Mouse (Mus musculus): Measurements from ENCODE around the gene Mmachc.
"Not testable (repeated sequence)": the region's sequence is repeated elsewhere in the genome, so short reads cannot be mapped to it uniquely, and the experiment has no call there.

Gene Mmachc

DNA sequence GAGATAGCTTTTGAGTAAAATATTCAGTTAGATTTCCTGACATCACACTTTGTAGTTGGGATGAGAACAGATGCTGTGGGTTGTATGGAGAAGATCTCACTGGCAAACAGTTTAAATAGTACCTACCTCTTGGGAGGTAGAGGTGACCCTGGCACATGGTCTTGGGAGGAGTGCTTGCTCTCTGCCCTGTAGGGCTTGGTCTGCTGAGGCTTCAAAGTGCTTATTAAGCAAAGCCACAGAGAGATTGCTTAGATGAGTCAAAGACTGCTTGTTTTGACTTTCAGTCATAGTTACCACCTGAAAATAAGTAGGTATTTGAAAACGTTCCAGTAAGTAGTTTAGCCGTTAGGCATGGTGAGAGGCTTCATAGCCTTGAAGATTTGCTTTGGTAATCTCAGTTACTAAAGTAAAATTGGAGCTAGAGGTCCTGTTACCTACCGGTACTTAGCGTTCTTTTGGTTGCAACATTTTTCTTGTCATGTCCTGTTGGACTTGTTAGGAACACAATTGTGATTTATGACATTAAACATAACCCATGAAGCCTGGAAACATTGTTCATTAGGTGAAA, 18.8 kb downstream of the Mmachc start:
- no peak for DNase-seq

DNA sequence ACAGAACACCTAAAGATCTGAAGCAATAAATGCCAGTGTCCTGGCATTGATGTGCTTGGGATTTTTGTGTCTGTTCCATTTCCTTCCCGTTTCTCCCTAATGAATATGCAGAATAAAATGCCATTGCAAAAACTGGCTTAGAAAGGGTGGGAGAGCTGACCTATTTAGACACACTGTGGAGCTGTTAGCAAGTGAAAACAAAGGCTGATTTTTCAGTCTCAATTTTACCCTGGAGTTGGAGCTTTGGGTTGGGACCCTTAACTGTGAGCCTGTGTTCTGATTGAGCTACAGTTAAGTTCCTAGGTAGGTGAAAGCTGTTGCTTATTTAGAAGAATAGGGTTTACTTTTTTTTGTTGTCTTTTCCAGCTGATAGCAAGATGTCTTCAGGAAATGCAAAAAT, 21.2 kb downstream of the Mmachc start:
- DNase-seq: no peak

DNA sequence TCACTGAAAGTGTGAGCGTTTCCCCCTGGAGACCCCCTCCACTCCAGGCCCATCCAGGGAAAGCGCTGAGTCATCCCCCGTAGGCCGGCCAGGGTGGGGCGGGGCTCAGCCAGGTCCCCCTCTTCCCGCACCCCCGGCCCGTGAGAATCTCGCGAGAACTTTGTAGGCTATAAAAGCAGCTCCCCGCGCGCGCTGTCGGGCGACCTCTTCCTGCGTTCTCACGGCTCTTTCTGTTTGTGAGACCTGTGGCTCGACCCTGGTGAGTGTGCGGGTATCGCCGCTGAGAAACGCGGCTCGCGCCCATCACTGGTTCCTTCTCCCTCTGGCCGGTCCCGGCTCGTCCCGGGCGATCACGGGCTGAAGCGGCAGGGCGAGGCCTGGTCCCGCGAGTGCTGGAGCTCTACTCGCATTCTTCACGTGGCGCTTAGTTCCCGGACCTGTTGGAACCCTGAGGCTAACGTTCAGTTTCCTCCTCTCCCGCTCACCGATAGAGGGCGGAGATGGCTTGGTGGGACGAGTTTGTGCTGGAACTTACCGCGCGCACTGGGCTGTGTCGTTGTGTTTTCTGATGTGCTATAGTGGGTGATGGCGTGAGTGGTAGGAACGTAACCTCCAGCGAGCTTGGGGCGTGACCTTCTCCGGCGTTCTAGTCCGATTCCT, 22.7 kb downstream of the Mmachc start, which contains the start of gene Prdx1:
Gene Prdx1 (plus strand): TSS at position 143 of the 660 bp plus-strand sequence.
- peak; percentile 96 to 98 for DNase-seq

DNA sequence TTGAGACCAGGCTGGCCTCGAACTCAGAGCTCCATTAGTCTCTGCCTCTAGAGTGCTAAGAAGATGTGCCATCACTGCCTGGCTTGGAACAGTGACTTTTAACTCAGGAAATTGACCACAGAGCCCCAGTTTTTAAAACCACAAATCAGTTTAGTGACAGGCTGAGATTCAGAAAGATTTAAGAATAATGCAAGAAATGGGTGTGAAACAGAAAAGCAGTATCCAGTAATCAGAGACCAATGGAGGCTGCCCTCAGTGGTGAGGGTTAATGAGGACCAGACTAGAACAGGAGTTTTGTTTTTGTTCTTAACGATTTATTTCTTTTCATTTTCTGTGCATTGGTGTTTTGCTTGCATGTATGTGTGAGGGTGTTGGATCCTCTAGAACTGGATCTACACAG, 23.5 kb downstream of the Mmachc start:
- DNase-seq: no peak

DNA sequence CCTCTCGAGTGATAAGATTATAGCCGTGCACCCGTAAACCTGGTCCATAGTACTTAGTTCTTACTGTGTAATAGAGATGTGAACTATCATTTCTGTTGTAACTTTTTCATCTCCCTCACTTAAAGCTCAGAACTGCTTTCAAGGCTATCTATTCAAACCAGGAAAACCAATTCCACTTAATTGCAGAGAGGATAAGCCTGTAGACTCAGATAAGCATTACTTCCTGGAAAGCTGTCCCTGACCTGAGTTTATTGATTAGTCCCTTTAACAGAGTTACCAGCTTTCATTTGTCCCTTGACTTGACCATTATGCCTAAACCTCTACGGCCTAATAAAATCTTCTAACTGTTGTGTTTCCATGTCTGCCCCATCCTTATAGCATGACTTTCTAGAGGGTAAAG, 24.2 kb downstream of the Mmachc start:
- DNase-seq: no peak

DNA sequence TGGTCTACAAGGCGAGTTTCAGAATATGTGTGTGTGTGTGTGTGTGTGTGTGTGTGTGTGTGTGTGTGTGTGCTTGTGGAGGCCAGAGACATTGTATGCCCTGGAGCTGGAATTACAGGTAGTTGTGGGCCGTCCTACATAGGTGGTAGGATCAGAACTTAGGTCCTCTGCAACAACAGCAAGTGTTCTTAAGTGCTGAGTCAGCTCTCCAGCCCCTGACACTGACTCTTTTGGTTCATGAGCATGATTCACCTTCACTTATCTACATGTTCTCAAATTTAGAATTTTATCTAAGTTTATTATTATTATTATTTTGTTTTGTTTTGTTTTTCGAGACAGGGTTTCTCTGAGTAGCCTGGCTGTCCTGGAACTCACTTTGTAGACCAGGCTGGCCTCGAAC, 27.7 kb downstream of the Mmachc start:
- DNase-seq: not testable (repeated sequence)

DNA sequence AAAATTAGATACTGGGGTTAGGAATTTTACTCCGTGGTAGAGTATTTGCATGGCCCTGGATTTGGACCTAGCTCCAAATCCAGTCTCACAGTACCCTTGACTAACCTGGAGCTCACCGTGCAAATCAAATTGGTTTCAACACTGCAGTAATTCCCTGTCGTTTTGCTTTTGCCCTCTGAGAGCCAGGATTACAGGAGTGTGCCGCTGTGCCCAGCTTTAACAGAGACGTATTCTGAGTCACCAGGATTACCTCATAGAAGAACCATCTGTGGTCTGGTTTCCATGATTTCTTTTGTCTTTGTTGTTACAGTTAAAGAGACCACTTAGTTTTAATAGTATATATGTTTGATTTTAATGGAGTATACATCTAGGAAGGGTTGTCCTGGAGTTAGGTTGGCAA, 29.1 kb downstream of the Mmachc start:
- DNase-seq: no peak

DNA sequence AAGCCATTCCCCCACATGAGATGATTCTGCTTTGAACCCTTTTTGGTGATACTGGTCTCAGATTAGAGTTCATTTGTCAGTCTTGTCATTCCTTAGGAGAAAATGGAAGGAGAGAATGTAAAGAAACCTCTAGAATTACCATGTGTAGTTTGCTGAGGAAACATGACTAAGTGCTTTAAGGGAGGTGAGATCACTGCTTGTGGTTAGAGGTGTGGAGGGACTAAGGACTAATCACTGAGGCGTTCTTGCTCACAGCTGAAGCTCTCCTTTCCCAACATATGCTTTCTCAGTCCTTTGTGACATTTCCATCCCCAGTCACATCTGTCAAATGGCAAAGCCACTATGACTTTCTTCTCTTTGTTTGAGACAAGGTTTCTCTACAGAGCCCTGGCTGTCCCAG, 30.4 kb downstream of the Mmachc start:
- no peak for DNase-seq

DNA sequence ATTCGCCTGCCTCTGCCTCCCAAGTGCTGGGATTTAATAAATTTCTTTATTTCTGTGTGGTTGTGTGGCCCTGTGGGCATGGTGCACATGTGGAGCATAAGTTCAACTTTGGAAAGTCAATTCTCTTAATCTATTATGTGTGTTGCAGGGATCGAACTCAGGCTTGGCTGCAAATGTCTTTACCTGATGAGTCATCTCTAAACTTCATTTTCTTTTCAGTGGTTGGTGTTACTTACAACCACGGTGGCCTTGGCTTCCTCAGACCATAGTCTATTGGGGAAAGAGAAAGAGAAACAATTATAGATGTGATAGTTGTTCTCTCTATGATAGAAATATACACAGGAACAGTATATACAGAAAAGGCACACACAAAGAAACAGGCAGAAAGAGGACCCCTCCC, 32.2 kb downstream of the Mmachc start:
- no peak for DNase-seq

DNA sequence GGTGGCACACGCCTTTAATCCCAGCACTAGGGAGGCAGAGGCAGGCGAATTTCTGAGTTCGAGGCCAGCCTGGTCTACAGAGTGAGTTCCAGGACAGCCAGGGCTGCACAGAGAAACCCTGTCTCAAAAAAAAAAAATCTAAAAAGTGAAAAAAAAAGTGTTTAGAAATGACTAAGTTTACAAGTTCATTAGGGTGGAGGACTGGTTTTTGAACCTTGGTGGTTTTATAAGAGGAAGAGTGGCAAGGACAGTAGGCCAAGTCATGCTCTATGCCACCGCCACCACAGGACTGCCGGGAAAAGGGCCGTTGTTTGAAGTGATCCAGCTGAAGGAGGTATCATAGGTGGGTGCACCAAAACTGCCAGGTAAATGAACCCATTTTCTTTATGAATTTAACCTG, 33.4 kb downstream of the Mmachc start:
- DNase-seq: not testable (repeated sequence)

DNA sequence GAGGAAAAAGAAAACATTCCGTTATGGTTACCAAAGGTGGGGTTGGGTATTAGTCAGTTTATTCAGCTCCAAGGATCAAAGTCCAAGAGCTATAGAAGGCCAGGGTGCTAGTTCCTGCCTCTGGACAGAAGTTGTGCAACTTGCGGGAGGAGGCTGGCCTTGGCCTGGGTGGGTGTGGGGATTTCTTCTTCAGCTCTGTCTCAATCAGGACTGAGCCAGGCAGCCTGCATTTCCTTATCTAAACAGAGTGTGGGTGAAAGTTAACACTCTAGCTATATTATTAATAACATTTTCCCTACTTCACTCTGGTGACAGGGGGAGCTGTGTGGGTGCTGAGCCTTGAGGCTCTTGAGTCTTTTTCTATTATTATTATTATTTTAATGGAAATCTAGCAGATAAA, 35.4 kb downstream of the Mmachc start:
- peak; percentile 79 to 84 for DNase-seq

DNA sequence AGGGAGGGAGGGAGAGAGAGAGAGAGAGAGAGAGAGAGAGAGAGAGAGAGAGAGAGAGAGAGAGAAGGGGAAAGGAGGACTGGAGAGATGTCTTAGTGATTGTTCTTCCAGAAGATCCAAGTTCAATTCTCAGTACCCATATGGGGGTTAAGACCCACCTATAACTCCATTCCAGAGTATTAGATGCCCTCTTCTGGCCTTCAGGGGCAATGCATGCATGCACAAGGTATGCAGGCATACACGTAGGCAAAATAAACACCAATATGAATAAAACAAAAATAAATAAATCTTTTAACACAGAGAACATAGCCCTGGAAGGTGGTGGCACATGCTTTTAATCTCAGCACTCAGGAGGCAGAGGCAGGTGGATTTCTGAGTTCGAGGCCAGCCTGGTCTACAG, 38.9 kb downstream of the Mmachc start:
- DNase-seq: peak in 1 of 2 experiments; percentile 20

DNA sequence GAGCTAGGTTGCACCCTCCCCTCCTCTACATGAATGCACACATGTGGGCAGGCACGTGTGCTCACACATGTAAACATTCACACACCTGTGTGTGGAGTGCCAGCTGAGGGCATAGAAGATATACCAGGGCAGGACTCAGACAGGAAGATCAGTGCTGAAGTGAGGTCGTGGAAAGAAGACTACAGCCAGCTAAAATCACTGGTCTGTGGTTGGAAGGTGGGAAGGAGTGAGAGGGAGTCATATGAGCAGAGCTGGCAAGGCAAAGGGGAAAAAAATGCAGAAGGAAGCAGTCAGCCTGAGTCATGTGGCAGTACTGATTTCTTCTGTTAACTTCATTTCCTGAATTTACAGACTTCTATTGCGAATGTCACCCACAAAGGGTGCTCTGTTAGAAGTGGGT, 40.1 kb downstream of the Mmachc start:
- peak in 1 of 2 experiments; percentile 23 for DNase-seq

DNA sequence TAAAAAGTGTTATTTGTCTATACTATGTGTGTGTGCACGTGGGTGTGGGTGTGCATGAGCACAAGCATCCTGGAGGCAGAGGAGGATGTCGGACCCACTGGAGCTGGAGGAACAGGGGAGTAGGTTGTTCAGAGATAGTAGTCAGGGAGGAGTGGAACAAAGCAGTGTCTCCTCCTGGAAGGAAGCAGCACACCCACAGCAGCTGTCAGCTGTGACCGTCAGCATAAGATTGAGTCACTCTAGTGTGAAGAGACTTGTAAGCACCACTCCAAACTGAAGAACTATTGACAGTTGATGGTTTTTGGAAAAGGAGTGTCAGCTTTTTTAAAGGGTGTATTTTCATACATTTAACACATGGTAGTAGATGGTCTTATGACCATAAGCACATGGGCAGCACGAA, 41.6 kb downstream of the Mmachc start:
- DNase-seq: no peak

DNA sequence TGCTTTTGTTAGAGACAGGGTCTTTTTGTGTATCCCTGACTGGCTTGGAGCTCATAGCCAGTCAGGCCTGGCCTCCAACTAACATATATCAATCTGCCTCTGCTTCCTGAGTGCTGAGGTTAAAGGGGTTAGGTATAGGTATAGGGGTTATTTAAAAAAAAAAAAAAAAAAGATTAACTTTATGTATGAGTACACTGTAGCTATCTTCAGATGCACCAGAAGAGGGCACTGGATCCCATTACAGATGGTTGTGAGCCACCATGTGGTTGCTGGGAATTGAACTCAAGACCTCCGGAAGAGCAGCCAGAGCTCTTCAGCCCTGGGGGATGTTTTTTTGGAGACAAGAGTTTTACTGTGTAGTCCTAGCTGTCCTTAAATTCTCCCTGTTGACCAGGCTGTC, 46.2 kb downstream of the Mmachc start:
- no peak for DNase-seq

DNA sequence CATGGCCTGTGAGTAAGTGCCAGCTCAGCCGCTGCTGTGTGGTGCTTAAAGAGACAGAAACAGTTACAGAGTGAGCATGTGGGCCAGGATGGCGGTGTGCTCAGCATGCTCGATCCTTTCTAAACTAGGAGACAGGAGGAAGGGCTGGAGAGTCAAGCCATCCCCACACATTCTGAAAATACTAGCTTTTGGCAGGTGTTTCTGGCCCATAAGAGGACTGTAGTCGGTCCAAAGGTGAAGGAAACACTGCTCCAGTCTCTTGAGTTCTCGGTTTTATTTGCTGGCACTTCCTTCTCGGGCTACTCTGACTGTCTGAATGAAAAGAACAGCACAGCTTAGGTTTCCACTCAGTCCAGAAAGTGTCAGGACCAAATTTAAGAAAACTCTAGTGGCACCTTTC, 47.4 kb downstream of the Mmachc start:
- no peak for DNase-seq

DNA sequence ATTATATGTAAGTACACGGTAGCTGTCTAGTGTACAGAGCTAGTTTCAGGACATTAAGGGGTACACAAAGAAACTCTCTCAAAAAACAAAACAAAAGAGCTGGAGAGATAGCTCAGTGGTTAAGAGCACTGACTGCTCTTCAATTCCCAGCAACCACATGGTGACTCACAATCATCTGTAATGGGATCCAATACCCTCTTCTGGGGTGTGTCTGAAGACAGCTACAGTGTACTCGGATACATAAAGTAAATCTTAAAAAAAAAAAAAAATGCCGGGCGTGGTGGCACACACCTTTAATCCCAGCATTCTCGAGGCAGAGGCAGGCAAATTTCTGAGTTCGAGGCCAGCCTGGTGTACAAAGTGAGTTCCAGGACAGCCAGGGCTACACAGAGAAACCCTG, 48.3 kb downstream of the Mmachc start:
- DNase-seq: not testable (repeated sequence)

DNA sequence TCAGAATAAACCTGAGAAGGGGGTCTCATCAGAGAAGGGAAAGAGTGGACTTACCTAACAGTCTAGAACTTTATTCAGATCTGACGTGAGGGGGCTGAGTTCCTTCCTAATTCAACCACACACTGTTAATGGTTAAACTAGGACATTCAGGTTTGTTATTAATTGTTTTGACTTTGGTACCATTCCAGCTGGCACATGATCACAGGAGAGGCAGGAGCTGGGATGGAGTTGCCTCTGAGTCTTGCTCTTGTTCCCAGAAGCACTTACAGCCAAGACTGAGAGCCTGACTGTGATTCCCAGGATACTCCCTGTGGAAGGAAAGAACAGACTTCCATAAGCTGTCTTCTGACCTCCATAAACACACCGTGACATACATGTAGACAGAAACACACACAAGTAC, 48.7 kb downstream of the Mmachc start:
- DNase-seq: peak; percentile 33 to 56

DNA sequence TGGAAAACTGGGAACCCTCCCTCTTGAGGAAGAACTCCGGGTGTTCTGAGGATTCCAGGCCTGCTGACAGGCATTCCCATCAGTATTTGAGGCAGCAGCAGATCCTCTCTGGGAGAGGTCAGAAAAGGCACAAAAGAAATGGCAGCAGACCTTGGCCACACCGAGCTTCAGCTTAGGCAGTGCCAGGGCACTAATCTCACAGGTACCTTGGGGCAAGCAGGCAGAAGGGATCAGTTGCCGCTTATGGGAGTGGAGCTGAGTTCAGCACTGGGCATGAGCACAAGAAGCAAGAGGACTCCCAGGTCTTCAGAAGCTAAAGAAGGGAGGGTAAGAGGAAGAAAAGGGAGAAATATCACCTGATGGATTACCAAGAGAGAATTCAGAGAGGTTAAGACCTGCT, 50.2 kb downstream of the Mmachc start:
- no peak for DNase-seq

DNA sequence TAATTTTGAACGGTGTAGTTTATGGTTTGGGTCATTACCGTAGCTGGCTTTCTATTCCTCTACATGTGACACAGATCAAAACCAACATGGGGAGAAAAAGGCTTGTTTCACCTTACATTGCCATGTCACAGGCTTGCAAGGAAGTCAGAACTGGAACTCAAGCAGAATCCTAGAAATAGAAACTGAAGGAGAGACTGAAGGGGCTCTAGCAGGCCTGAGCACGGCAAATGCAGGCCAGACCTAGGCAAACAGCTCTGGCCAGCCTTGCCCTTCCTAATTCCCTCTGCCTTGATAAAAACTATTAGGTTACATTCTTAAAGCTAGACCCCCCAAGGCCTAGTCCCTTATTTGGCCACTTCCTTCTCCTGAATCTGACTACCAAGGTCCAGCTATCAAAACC, 52.5 kb downstream of the Mmachc start:
- no peak for DNase-seq

DNA sequence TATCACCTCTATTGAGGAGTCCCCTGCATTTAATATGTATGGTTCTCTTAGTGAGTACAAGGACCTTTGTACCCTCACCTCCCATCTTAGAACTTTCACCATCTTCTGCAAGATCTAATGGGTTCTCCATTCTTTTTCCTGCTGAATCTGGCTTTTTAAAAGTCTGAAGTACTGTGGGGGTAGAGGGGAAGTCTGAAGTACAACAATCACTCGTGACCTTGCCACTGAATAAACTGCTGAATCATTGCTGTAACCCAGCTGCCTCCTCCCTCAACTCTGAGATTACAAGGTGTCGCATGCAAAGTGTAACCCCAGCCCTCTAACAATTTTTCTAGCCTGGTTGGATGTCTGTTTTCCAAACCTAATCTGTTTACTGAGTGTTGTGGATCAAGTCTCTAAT, 53.1 kb downstream of the Mmachc start:
- no peak for DNase-seq

DNA sequence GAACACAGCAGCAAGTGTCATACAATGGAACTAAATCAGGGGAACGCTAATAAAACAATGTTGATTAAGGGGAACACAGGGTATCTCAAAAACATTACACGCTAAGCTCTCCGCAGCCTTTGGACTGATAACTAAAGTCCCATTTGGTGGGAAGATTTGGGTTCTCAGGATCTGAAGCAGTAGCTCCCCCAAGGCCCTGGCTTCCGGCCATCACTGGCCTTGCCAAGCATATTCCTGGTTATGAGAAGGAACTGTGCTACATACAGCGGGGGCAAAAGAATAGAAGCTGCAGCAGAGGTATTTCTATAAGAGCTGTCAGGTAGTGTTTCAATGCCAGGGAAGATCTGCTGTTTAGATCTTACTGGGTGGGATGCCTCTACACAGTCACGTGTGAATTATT, 55.0 kb downstream of the Mmachc start:
- DNase-seq: no peak
